Comparison of ENCODE assay signal across 12 mouse cellular contexts in genomic region chr5:131873116-131873515, GRCm38 (mm10).
DNase-seq lines count a peak whose midpoint lies in the region; ATAC-seq and TF ChIP-seq lines count a peak whose summit lies in the region.
"Had no signal": no experiment of that assay in that cellular context is flagged by ENCODE, and none has a peak within 500 bp of the region (broad histone marks: within the 10 kb centered on the region; RNA-seq: fewer than 3 reads in every experiment).

No protein-coding gene starts in this region.

- WGBS in hindbrain, postnatal 0 days: 48% methylated on average over 4 of the region's 4 CpGs
- WGBS in hindbrain, embryonic 11.5 days: 76% methylated on average over 4 of the region's 4 CpGs
- WGBS in cerebellum, adult 2 months: 6% methylated on average over 4 of the region's 4 CpGs
- 79% methylated on average over 4 of the region's 4 CpGs for WGBS in heart, embryonic 10.5 days
- WGBS in intestine, embryonic 16.5 days: 76% methylated on average over 4 of the region's 4 CpGs

- no peak for TF ChIP-seq POLR2A in cerebellum, adult 2 months (IDR thresholded peaks at IDR 0.05; ENCODE audit: borderline replicate concordance, insufficient read depth, low read length)

- no peaks in the 10 kb centered on the region for H3K27me3 ChIP-seq in hindbrain, postnatal 0 days (ENCODE audit: insufficient read depth, low read length)
- no peaks in the 10 kb centered on the region for H3K27me3 ChIP-seq in hindbrain, embryonic 11.5 days (ENCODE audit: control insufficient read depth, insufficient read depth, low read length)
- H3K27me3 ChIP-seq in cerebellum, adult 2 months (ENCODE audit: control insufficient read depth, insufficient read depth, low read length): no peaks in the 10 kb centered on the region
- no peaks in the 10 kb centered on the region for H3K27me3 ChIP-seq in heart, embryonic 10.5 days (ENCODE audit: insufficient read depth, poor library complexity, severe bottlenecking)
- H3K27me3 ChIP-seq in intestine, embryonic 16.5 days (replicated peaks; ENCODE audit: control insufficient read depth, insufficient read depth, low read length): no peaks in the 10 kb centered on the region
- H3K27me3 ChIP-seq: limb, embryonic 12.5 days had no signal

- no peak overlapping the region for H3K4me3 ChIP-seq in hindbrain, postnatal 0 days (ENCODE audit: low read length)
- no peak overlapping the region for H3K4me3 ChIP-seq in hindbrain, embryonic 11.5 days (ENCODE audit: low read depth, low read length)
- no peak overlapping the region for H3K4me3 ChIP-seq in cerebellum, adult 2 months (replicated peaks; ENCODE audit: insufficient read depth, low read depth, low read length)
- H3K4me3 ChIP-seq in layer of hippocampus, adult 2 months: no peak overlapping the region
- no peak overlapping the region for H3K4me3 ChIP-seq in heart, embryonic 10.5 days
- H3K4me3 ChIP-seq in intestine, embryonic 16.5 days (ENCODE audit: low read length): no peak overlapping the region
- H3K4me3 ChIP-seq: limb, embryonic 12.5 days had no signal

- H3K9ac ChIP-seq in hindbrain, postnatal 0 days (replicated peaks; ENCODE audit: low read length): no peak overlapping the region
- H3K9ac ChIP-seq in hindbrain, embryonic 11.5 days (ENCODE audit: low read depth, low read length): no peak overlapping the region
- no peak overlapping the region for H3K9ac ChIP-seq in intestine, embryonic 16.5 days (ENCODE audit: low read depth, low read length)
- H3K9ac ChIP-seq: limb, embryonic 12.5 days had no signal

- peak; percentile 64 for DNase-seq in hindbrain, postnatal 0 days (ENCODE audit: low spot score)
- DNase-seq in hindbrain, embryonic 11.5 days (ENCODE audit: low spot score): no peak
- DNase-seq in cerebellum, adult 2 months: peak; percentile 86 to 95
- peak; percentile 29 to 50 for DNase-seq in layer of hippocampus, adult 2 months (ENCODE audit: low spot score in 2 of 2)
- DNase-seq in right cerebral cortex, postnatal 14 days: peak; percentile 23
- DNase-seq in heart, embryonic 10.5 days (ENCODE audit: low spot score): no peak
- DNase-seq in adrenal gland, postnatal 10 days: no peak
- DNase-seq: kidney, postnatal 36 days; lung, adult 2 months had no signal

- H3K36me3 ChIP-seq in hindbrain, postnatal 0 days (ENCODE audit: insufficient read depth, low read length): no peaks in the 10 kb centered on the region
- H3K36me3 ChIP-seq in hindbrain, embryonic 11.5 days (ENCODE audit: control insufficient read depth, insufficient read depth, low read length): no peaks in the 10 kb centered on the region
- H3K36me3 ChIP-seq in heart, embryonic 10.5 days: no peaks in the 10 kb centered on the region
- H3K36me3 ChIP-seq in intestine, embryonic 16.5 days (ENCODE audit: control insufficient read depth, insufficient read depth, low read length): no peaks in the 10 kb centered on the region
- H3K36me3 ChIP-seq: limb, embryonic 12.5 days had no signal

- ATAC-seq in hindbrain, postnatal 0 days: peak; percentile 55
- ATAC-seq in hindbrain, embryonic 11.5 days (ENCODE audit: low FRiP score): no peak
- no peak for ATAC-seq in intestine, embryonic 16.5 days
- ATAC-seq: activated CD4-positive, CD25-positive, alpha-beta regulatory T cell, adult 4 months had no signal

- H3K27ac ChIP-seq in hindbrain, postnatal 0 days: no peak overlapping the region
- H3K27ac ChIP-seq in hindbrain, embryonic 11.5 days (ENCODE audit: low read depth, low read length): no peak overlapping the region
- no peak overlapping the region for H3K27ac ChIP-seq in cerebellum, adult 2 months (ENCODE audit: insufficient read depth, low read length)
- peak overlapping the region; percentile 54 for H3K27ac ChIP-seq in layer of hippocampus, adult 2 months
- no peak overlapping the region for H3K27ac ChIP-seq in heart, embryonic 10.5 days
- H3K27ac ChIP-seq in intestine, embryonic 16.5 days (ENCODE audit: low read length): no peak overlapping the region
- H3K27ac ChIP-seq: limb, embryonic 12.5 days had no signal

- H3K4me1 ChIP-seq in hindbrain, postnatal 0 days (ENCODE audit: insufficient read depth, low read length): no peaks in the 10 kb centered on the region; the same call in 1 of the 2 replicates
- no peaks in the 10 kb centered on the region for H3K4me1 ChIP-seq in hindbrain, embryonic 11.5 days (replicated peaks; ENCODE audit: control insufficient read depth, insufficient read depth, low read length)
- peaks cover 17% of the 10 kb centered on the region for H3K4me1 ChIP-seq in cerebellum, adult 2 months (ENCODE audit: control insufficient read depth, insufficient read depth, low read length)
- H3K4me1 ChIP-seq in heart, embryonic 10.5 days: no peaks in the 10 kb centered on the region
- no peaks in the 10 kb centered on the region for H3K4me1 ChIP-seq in intestine, embryonic 16.5 days (ENCODE audit: control insufficient read depth, insufficient read depth, low read length)

- H3K9me3 ChIP-seq in hindbrain, postnatal 0 days (ENCODE audit: low read length): no peaks in the 10 kb centered on the region
- H3K9me3 ChIP-seq in hindbrain, embryonic 11.5 days (ENCODE audit: control insufficient read depth, low read length): no peaks in the 10 kb centered on the region
- H3K9me3 ChIP-seq in heart, embryonic 10.5 days: no peaks in the 10 kb centered on the region
- no peaks in the 10 kb centered on the region for H3K9me3 ChIP-seq in intestine, embryonic 16.5 days (ENCODE audit: control insufficient read depth, low read length)
- H3K9me3 ChIP-seq: limb, embryonic 12.5 days had no signal

- no peak for TF ChIP-seq CTCF in hindbrain, postnatal 0 days (IDR thresholded peaks at IDR 0.05; ENCODE audit: low read depth)
- TF ChIP-seq CTCF in cerebellum, adult 2 months (IDR thresholded peaks at IDR 0.05; ENCODE audit: borderline replicate concordance, insufficient read depth, low read depth, low read length): no peak
- no peak for TF ChIP-seq CTCF in layer of hippocampus, adult 2 months (conservative IDR thresholded peaks at IDR 0.05)

- H3K4me2 ChIP-seq in hindbrain, postnatal 0 days (ENCODE audit: low read depth, low read length): no peak overlapping the region
- H3K4me2 ChIP-seq in hindbrain, embryonic 11.5 days (replicated peaks; ENCODE audit: low read depth, low read length): no peak overlapping the region
- H3K4me2 ChIP-seq in intestine, embryonic 16.5 days (ENCODE audit: low read depth, low read length): no peak overlapping the region
- H3K4me2 ChIP-seq: limb, embryonic 12.5 days had no signal

Comparison
In these comparisons a context has a peak if more than half of its experiments do, and no peak if none do; other contexts are left out.
1. DNase-seq: peak in hindbrain, postnatal 0 days (single experiment), cerebellum, adult 2 months (2 of 2), layer of hippocampus, adult 2 months (2 of 2) and right cerebral cortex, postnatal 14 days (single experiment); none in hindbrain, embryonic 11.5 days (single experiment), heart, embryonic 10.5 days (single experiment) and adrenal gland, postnatal 10 days (single experiment).